Mouse (Mus musculus) embryo, embryonic 9.5 days (tissue): ENCODE results near the gene Tctex1d2.

Experiments used
- DNase-seq: peaks from one replicate; pipeline ENCODE4 v3.0.0-alpha.2; 2017; ENCODE audit errors: extremely low spot score

Gene Tctex1d2

GRCm38 (mm10) chr16:32419517-32420483 lies at the start of gene Tctex1d2:
Gene Tctex1d2, plus strand, starts transcription at chr16:32419702.
- DNase-seq: peak; percentile 92

GRCm38 (mm10) chr16:32371351-32371750 lies 48.2 kb upstream of the Tctex1d2 start:
- no peak for DNase-seq

GRCm38 (mm10) chr16:32379575-32379974 lies 39.9 kb upstream of the Tctex1d2 start:
- DNase-seq: no peak

GRCm38 (mm10) chr16:32382901-32383300 lies 36.6 kb upstream of the Tctex1d2 start:
- DNase-seq: no peak

GRCm38 (mm10) chr16:32384885-32385284 lies 34.6 kb upstream of the Tctex1d2 start:
- no peak for DNase-seq

GRCm38 (mm10) chr16:32386826-32387225 lies 32.7 kb upstream of the Tctex1d2 start:
- DNase-seq: no peak

GRCm38 (mm10) chr16:32389049-32389448 lies 30.5 kb upstream of the Tctex1d2 start:
- no peak for DNase-seq

- no peak for DNase-seq
Observed at GRCm38 (mm10) chr16:32389841-32390240, 29.7 kb upstream of the Tctex1d2 start.

- DNase-seq: no peak
Observed at GRCm38 (mm10) chr16:32390882-32391281, 28.6 kb upstream of the Tctex1d2 start.

GRCm38 (mm10) chr16:32395679-32396540 lies 23.6 kb upstream of the Tctex1d2 start:
- no peak for DNase-seq

- no peak for DNase-seq
Observed at GRCm38 (mm10) chr16:32396541-32396835, 23.0 kb upstream of the Tctex1d2 start.

- no peak for DNase-seq
Observed at GRCm38 (mm10) chr16:32398206-32398605, 21.3 kb upstream of the Tctex1d2 start.

- no peak for DNase-seq
Observed at GRCm38 (mm10) chr16:32400267-32400666, 19.2 kb upstream of the Tctex1d2 start, which contains the start of gene Tm4sf19. Gene Tm4sf19, plus strand, starts transcription at chr16:32400506.

- DNase-seq: no peak
Observed at GRCm38 (mm10) chr16:32401335-32401965, 18.1 kb upstream of the Tctex1d2 start.

- DNase-seq: no peak
Observed at GRCm38 (mm10) chr16:32402818-32403217, 16.7 kb upstream of the Tctex1d2 start.

GRCm38 (mm10) chr16:32405716-32406115 lies 13.8 kb upstream of the Tctex1d2 start:
- no peak for DNase-seq

- no peak for DNase-seq
Observed at GRCm38 (mm10) chr16:32406671-32407070, 12.8 kb upstream of the Tctex1d2 start.

GRCm38 (mm10) chr16:32407730-32408129 lies 11.8 kb upstream of the Tctex1d2 start:
- DNase-seq: no peak

GRCm38 (mm10) chr16:32417457-32417856 lies 2.0 kb upstream of the Tctex1d2 start:
- DNase-seq: no peak

GRCm38 (mm10) chr16:32427506-32427905 lies 8.0 kb downstream of the Tctex1d2 start:
- no peak for DNase-seq

GRCm38 (mm10) chr16:32430474-32431046 lies 11.1 kb downstream of the Tctex1d2 start, which contains the start of gene Pcyt1a:
Gene Pcyt1a, plus strand, starts transcription at chr16:32430921.
- DNase-seq: peak; percentile 94
